Mouse (Mus musculus) bone marrow macrophage, adult 2 months (primary cell): ENCODE measurements at regions not wholly inside any gene's neighbourhood (a gene's known extent, or its start where the extent isn't known, plus 50 kb on each side); places are given as distances from the start of the nearest gene placed in this dataset.
"Not testable (repeated sequence)": the region's sequence is repeated elsewhere in the genome, so short reads cannot be mapped to it uniquely, and the experiment has no call there.

ENCODE experiments used
- H3K27ac ChIP-seq: 2 replicates; pipeline ENCODE4 v1.5.1; 2012; ENCODE audit warnings: low read depth, low read length; ENCODE audit not compliant: insufficient read depth
- H3K4me1 ChIP-seq: 2 replicates; pipeline ENCODE4 v1.6.1; 2012; ENCODE audit warnings: low read length; ENCODE audit not compliant: control insufficient read depth, insufficient read depth
- H3K4me3 ChIP-seq: 2 replicates; pipeline ENCODE4 v1.5.1; 2012; ENCODE audit warnings: mild to moderate bottlenecking, low read length, moderate library complexity; ENCODE audit not compliant: insufficient read depth
- CTCF ChIP-seq: IDR thresholded peaks from 2 replicates; pipeline ENCODE4 v1.5.1; 2012; ENCODE audit warnings: low read depth, mild to moderate bottlenecking, low read length, moderate library complexity
- POLR2A ChIP-seq: IDR thresholded peaks from 2 replicates; pipeline ENCODE4 v1.6.1; 2012; ENCODE audit warnings: mild to moderate bottlenecking, low read depth, low read length, borderline replicate concordance

GRCm38 (mm10) chr3:81788915-81789314 is 143.5 kb upstream of the Ctso start:
- no peak overlapping the region for H3K27ac ChIP-seq
- TF ChIP-seq CTCF (no peak), POLR2A (no peak)
- no peaks in the 10 kb centered on the region for H3K4me1 ChIP-seq
- H3K4me3 ChIP-seq: no peak overlapping the region

GRCm38 (mm10) chr3:81789664-81790063 is 142.7 kb upstream of the Ctso start:
- no peak for TF ChIP-seq POLR2A
- no peak for TF ChIP-seq CTCF
- H3K27ac ChIP-seq: no peak overlapping the region
- no peak overlapping the region for H3K4me3 ChIP-seq
- no peaks in the 10 kb centered on the region for H3K4me1 ChIP-seq

DNA sequence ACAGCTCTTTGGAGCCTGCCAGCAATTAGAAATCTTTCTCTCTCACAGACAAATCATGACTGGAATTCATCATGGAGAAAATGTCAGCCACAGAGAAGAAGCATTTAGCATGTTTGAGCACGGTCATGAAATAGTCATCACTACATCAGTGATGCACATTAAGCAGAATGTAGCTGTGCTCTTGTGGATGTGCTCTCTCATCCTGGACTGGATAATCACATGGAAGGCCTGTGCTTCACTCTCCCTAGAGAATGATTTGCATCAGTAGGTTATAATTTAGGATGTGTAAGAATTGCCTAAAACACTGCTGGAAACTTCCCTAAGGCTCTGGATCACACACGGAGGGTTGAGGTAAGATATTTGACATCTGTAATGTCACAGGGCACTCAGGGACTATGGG is 130.3 kb upstream of the Ctso start:
- Histone ChIP-seq H3K4me3 (no peak overlapping the region), H3K4me1 (no peaks in the 10 kb centered on the region), H3K27ac (no peak overlapping the region)
- TF ChIP-seq CTCF (no peak), POLR2A (no peak)

DNA sequence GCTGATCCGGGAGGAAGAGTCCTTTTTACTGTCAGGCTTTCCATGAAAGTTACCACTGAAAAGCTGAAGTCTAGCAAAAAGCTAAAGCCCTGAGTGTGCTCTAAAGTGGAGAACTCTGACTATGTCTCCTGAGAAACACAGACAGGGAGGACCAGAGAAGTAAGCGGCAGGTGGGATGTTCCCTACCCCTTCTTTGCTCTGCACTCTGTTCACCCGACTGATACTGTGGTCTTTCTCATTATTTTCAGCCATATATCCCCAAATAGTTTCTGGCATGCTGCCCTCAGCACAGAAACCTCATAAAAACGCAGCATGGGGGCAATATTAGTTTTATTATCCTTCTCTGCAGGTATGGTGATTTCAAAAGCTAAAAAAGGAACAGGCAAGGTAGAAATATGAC is 126.7 kb upstream of the Ctso start:
- Histone ChIP-seq H3K27ac (no peak overlapping the region), H3K4me3 (no peak overlapping the region), H3K4me1 (no peaks in the 10 kb centered on the region)
- TF ChIP-seq CTCF (no peak), POLR2A (no peak)

DNA sequence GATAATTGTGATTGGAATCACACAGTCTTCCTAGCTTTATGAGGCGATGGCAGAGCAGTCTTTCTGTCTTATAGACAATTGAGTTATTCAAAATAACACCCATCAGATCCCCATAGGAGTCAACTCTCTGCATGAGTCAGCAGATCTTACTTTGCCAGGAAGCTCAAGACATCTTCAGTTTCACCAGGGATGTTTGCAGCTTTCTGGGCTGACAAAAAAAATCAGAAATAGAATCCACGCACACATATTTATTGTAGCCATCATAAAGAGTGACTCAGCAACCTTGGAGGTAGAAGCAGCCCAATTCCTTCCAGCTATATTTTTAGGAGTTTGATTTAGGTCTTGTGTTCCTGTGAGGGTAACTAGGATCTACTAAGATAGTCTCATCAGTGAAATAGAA is 122.8 kb upstream of the Ctso start:
- Histone ChIP-seq H3K27ac (no peak overlapping the region), H3K4me3 (no peak overlapping the region), H3K4me1 (no peaks in the 10 kb centered on the region)
- TF ChIP-seq POLR2A (no peak), CTCF (no peak)

DNA sequence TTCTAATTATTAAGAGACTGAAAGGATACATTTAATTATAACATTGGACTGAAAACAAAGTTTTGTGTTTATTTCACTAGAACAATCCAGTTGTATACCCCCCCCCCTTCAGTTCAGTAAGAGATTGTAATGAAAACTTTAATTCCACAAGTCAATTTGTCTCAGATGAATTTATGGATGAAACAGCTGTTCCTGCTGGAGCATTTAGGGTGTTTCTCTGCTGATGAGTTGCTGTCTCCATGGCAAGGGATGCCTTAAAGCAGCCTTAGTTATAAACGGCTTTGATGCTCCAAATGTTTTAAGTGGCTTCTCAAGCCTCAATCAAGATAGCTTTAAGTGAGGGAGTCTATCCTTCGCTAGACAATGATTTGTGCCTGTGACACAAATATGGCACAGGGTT is 112.1 kb upstream of the Ctso start:
- H3K4me1 ChIP-seq: no peaks in the 10 kb centered on the region
- no peak overlapping the region for H3K27ac ChIP-seq
- no peak overlapping the region for H3K4me3 ChIP-seq
- TF ChIP-seq CTCF (no peak), POLR2A (no peak)

- Histone ChIP-seq H3K27ac (no peak overlapping the region), H3K4me3 (no peak overlapping the region), H3K4me1 (no peaks in the 10 kb centered on the region)
- no peak for TF ChIP-seq CTCF
- no peak for TF ChIP-seq POLR2A
These were observed 102.9 kb upstream of the Ctso start for GRCm38 (mm10) chr3:81829525-81829924.

GRCm38 (mm10) chr3:81829966-81830599 is 102.3 kb upstream of the Ctso start:
- no peak for TF ChIP-seq POLR2A
- TF ChIP-seq CTCF: no peak
- no peak overlapping the region for H3K27ac ChIP-seq
- no peak overlapping the region for H3K4me3 ChIP-seq
- no peaks in the 10 kb centered on the region for H3K4me1 ChIP-seq

DNA sequence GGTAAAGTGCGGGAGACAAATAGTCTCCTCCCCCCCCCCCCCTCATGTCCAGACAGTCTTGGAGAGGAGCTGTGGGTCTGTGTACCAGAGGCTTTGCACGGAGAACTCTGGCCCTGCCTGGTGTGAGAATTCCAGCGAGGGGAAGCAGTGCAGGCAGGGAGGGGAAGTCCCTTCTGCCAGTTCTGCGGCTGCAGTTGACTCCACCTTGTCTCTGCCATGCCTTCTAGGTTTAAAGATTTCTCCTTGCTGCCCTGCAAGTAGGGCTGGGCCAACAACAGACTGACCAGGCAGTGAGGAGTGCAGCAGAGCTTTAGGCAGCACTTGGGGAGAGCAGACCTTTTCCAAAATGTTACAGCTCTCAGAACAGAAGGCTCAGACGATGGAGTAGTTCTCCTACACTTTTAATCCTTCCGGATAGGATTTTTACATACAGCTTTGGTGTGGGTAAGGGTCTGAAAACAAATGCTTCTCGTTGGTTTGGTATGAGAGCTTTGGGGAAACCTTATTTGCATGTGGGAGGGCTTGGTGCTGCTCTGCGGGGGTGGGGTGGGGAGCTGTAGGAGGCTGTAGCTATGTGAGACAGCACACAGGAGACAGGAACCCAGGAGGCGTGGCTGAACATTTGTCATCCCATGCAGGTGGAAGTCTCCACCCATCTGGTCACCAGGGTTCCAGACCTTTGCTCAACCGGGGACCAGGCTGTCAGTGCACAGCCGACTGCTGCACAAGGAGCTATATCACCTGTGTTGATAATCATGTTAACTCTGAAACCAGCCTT is 96.8 kb upstream of the Ctso start:
- Histone ChIP-seq H3K4me1 (no peaks in the 10 kb centered on the region), H3K27ac (no peak overlapping the region), H3K4me3 (no peak overlapping the region)
- TF ChIP-seq POLR2A (no peak), CTCF (no peak)

- TF ChIP-seq CTCF (no peak), POLR2A (no peak)
- H3K4me3 ChIP-seq: no peak overlapping the region
- no peaks in the 10 kb centered on the region for H3K4me1 ChIP-seq
- H3K27ac ChIP-seq: no peak overlapping the region
These were observed 95.9 kb upstream of the Ctso start for GRCm38 (mm10) chr3:81836478-81836877.

- not testable (repeated sequence) for H3K4me3 ChIP-seq, H3K4me1 ChIP-seq, H3K27ac ChIP-seq
These were observed 94.3 kb upstream of the Ctso start for GRCm38 (mm10) chr3:81838121-81838520.
